Mouse (Mus musculus) spleen, postnatal 36 days (tissue): Measurements from ENCODE around the gene Gm20403.
"Not testable (repeated sequence)": the region's sequence is repeated elsewhere in the genome, so short reads cannot be mapped to it uniquely, and the experiment has no call there.

Source experiments
- DNase-seq, 2 experiments: peaks; one replicate each; pipeline ENCODE4 v3.0.0; 2022; ENCODE audit warnings: low spot score in 2 of 2, mixed read lengths in 1 of 2

Gene Gm20403

GRCm38 (mm10) chr12:54993246-54994067 lies 7.1 kb upstream of the Gm20403 start:
- DNase-seq: peak; percentile 45 to 47

GRCm38 (mm10) chr12:54992814-54993213 lies 6.5 kb upstream of the Gm20403 start:
- DNase-seq: no peak

- DNase-seq: no peak
Measured at GRCm38 (mm10) chr12:54988323-54988850, 2.1 kb upstream of the Gm20403 start.

- no peak for DNase-seq
Measured at GRCm38 (mm10) chr12:54987156-54987555, 827 bp upstream of the Gm20403 start.

- peak; percentile 68 to 71 for DNase-seq
Measured at GRCm38 (mm10) chr12:54985257-54986051, 875 bp downstream of the Gm20403 start.

GRCm38 (mm10) chr12:54984701-54985256 lies 1.6 kb downstream of the Gm20403 start:
- peak; percentile 82 to 85 for DNase-seq

GRCm38 (mm10) chr12:54982935-54983715 lies 3.2 kb downstream of the Gm20403 start:
- DNase-seq: no peak

- DNase-seq: no peak
Measured at GRCm38 (mm10) chr12:54981962-54982361, 4.4 kb downstream of the Gm20403 start.

- no peak for DNase-seq
Measured at GRCm38 (mm10) chr12:54980939-54981338, 5.4 kb downstream of the Gm20403 start.

GRCm38 (mm10) chr12:54980532-54980931 lies 5.8 kb downstream of the Gm20403 start:
- peak in 1 of 2 experiments; percentile 22 for DNase-seq

- DNase-seq: no peak
Measured at GRCm38 (mm10) chr12:54969033-54969432, 17.3 kb downstream of the Gm20403 start.

GRCm38 (mm10) chr12:54965532-54966160 lies 20.7 kb downstream of the Gm20403 start:
- DNase-seq: no peak

- DNase-seq: no peak
Measured at GRCm38 (mm10) chr12:54959569-54959968, 26.8 kb downstream of the Gm20403 start.

- no peak for DNase-seq
Measured at GRCm38 (mm10) chr12:54956974-54957373, 29.4 kb downstream of the Gm20403 start.

GRCm38 (mm10) chr12:54956457-54956856 lies 29.9 kb downstream of the Gm20403 start:
- DNase-seq: no peak

- no peak for DNase-seq
Measured at GRCm38 (mm10) chr12:54946116-54946515, 40.2 kb downstream of the Gm20403 start.

GRCm38 (mm10) chr12:54942586-54943157 lies 43.7 kb downstream of the Gm20403 start:
- not testable (repeated sequence) for DNase-seq

GRCm38 (mm10) chr12:54937581-54938343 lies 48.6 kb downstream of the Gm20403 start:
- DNase-seq: not testable (repeated sequence)
